Mouse (Mus musculus) embryo, embryonic 9.5 days (tissue): ENCODE data around the gene Samd8.
A peak's percentile ranks its signal among the peaks of the same experiment; 100 is the strongest.

Source experiments
- DNase-seq: peaks from one replicate; pipeline ENCODE4 v3.0.0-alpha.2; 2017; ENCODE audit errors: extremely low spot score

The Samd8 gene

GRCm38 (mm10) chr14:21825786-21826491 is 75.6 kb downstream of the Samd8 start:
- DNase-seq, result no peak

- DNase-seq, result peak; percentile 97
These were observed 80.8 kb downstream of the Samd8 start for GRCm38 (mm10) chr14:21830876-21831767.

GRCm38 (mm10) chr14:21831830-21832403 is 81.6 kb downstream of the Samd8 start:
- no peak for DNase-seq

- no peak for DNase-seq
These were observed 88.1 kb downstream of the Samd8 start for GRCm38 (mm10) chr14:21838336-21839017.

GRCm38 (mm10) chr14:21841819-21842592 is 91.7 kb downstream of the Samd8 start:
- DNase-seq, result no peak

- no peak for DNase-seq
These were observed 92.9 kb downstream of the Samd8 start for GRCm38 (mm10) chr14:21843263-21843662.

GRCm38 (mm10) chr14:21846827-21847380 is 96.6 kb downstream of the Samd8 start:
- no peak for DNase-seq

- DNase-seq, result peak; percentile 86
These were observed 97.2 kb downstream of the Samd8 start for GRCm38 (mm10) chr14:21847381-21848165.
